Mouse (Mus musculus): Measurements from ENCODE around the gene Gh.

DNA sequence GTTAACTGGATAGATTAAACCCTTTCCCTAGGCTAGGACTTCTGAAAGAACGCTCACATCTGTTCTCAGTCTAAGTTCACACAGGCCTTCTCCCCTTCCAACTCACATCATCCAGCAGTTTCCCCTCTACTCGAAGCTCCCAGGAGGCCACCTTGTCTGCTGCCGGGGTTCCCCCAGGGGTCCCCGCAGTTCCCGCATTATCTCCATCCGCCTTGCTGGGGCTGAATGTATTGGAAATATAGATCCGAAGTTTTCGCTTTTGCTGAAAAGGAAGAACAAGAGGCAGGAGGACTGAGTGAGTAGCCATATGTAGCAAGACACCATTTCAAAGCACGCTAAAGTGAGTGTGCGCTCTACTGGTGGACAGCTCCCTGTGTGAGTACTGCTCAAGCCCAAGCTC lies 35.2 kb downstream of the Gh start:
- TF ChIP-seq CTCF (IDR thresholded peaks at IDR 0.05; ENCODE audit: low read depth) (no peak), EP300 (IDR thresholded peaks at IDR 0.05; ENCODE audit: low read depth) (no peak)
